Mouse (Mus musculus) neural tube, embryonic 13.5 days (tissue): ENCODE data around the gene Rplp1. TPM values are rescaled to one million over a fixed set of nuclear protein-coding genes. Genes with fewer than 3 reads are reported as not detected.

Source experiments
- ATAC-seq: fragments of 200-750 bp; cut with Nextera tagmentation; 2 replicates; pipeline ENCODE4 v1.8.0; 2017; ENCODE audit warnings: low read depth, mild to moderate bottlenecking, moderate TSS enrichment, moderate library complexity
- H3K27ac ChIP-seq: fragments of 300-500 bp; sonication (generic); replicated peaks from 2 replicates; pipeline ENCODE4 v1.5.1; 2015; ENCODE audit warnings: moderate library complexity, mild to moderate bottlenecking, inconsistent platforms
- H3K27me3 ChIP-seq: fragments of 300-500 bp; sonication (generic); 2 replicates; pipeline ENCODE4 v1.6.1; 2015; ENCODE audit warnings: mild to moderate bottlenecking, inconsistent platforms
- H3K36me3 ChIP-seq: fragments of 300-500 bp; sonication (generic); 2 replicates; pipeline ENCODE4 v1.6.1; 2015; ENCODE audit warnings: mild to moderate bottlenecking, inconsistent platforms
- H3K4me1 ChIP-seq: fragments of 300-500 bp; sonication (generic); replicated peaks from 2 replicates; pipeline ENCODE4 v1.6.1; 2015; ENCODE audit warnings: inconsistent platforms
- H3K4me2 ChIP-seq: fragments of 300-500 bp; sonication (generic); 2 replicates; pipeline ENCODE4 v1.6.1; 2015; ENCODE audit warnings: inconsistent platforms, mild to moderate bottlenecking, moderate library complexity
- H3K4me3 ChIP-seq: fragments of 300-500 bp; sonication (generic); 2 replicates; pipeline ENCODE4 v1.5.1; 2015; ENCODE audit warnings: mild to moderate bottlenecking, inconsistent platforms
- H3K9ac ChIP-seq: fragments of 300-500 bp; sonication (generic); 2 replicates; pipeline ENCODE4 v1.6.1; 2015; ENCODE audit warnings: moderate library complexity, mild to moderate bottlenecking, inconsistent platforms
- H3K9me3 ChIP-seq: fragments of 300-500 bp; sonication (generic); 2 replicates; pipeline ENCODE4 v1.6.1; 2016; ENCODE audit warnings: inconsistent platforms
- WGBS: fragments of 180-500 bp; shearing (Covaris S2); methylation state at CpG from one replicate; pipeline ENCODE4 v1.1.7; 2015; 5-methylcytosine and 5-hydroxymethylcytosine counted together
- polyA plus RNA-seq: library from polyadenylated mRNA; unstranded; fragments of >200 nt; fragmentation: Nextera tagmentation; extraction: Ambion mirVana; gene quantifications from 2 replicates; pipeline ENCODE4 v1.2.1, GENCODE M21; 2015

Gene Rplp1
- polyA plus RNA-seq, 1 experiment from 2014 or later = 981 TPM

DNA sequence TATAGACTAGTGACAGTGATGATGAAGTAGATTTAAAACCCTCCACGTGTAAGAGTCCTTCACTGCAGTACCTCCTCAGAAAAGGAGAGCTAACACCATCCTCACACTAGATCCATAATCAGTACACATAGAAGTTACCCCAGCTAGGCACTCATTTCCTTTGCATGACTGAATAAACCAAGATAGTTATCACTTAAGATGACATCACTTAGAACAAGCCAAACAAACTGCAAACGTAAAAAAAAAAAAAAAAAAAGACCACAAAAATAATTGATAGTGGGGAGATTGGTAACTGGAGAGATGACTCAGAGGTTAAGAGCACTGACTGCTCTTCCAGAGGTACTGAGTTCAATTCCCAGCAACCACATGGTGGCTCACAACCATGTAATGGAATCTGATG lies 19.0 kb upstream of the Rplp1 start:
- no peak for ATAC-seq

GRCm38 (mm10) chr9:61932009-61932408 lies 17.7 kb upstream of the Rplp1 start:
- no peaks in the 10 kb centered on the region for H3K27me3 ChIP-seq
- no peaks in the 10 kb centered on the region for H3K4me1 ChIP-seq
- H3K36me3 ChIP-seq = peaks cover 22% of the 10 kb centered on the region
- no peak overlapping the region for H3K9ac ChIP-seq
- H3K27ac ChIP-seq = no peak overlapping the region
- 97% methylated on average over 3 of the region's 3 CpGs for WGBS
- H3K4me2 ChIP-seq = no peak overlapping the region
- no peak overlapping the region for H3K4me3 ChIP-seq
- ATAC-seq = no peak
- no peaks in the 10 kb centered on the region for H3K9me3 ChIP-seq

More for the DNA sequence above, 19.0 kb upstream of the Rplp1 start:
- no peaks in the 10 kb centered on the region for H3K4me1 ChIP-seq
- no peak overlapping the region for H3K9ac ChIP-seq
- 81% methylated on average over 2 of the region's 2 CpGs for WGBS
- peaks cover 19% of the 10 kb centered on the region for H3K36me3 ChIP-seq
- no peaks in the 10 kb centered on the region for H3K27me3 ChIP-seq
- H3K27ac ChIP-seq = no peak overlapping the region
- H3K4me2 ChIP-seq = no peak overlapping the region
- H3K9me3 ChIP-seq = no peaks in the 10 kb centered on the region
- no peak overlapping the region for H3K4me3 ChIP-seq

GRCm38 (mm10) chr9:61925086-61925660 lies 10.8 kb upstream of the Rplp1 start:
- Histone ChIP-seq H3K36me3 (peaks cover 15% of the 10 kb centered on the region; the same call in 1 of the 2 replicates), H3K4me3 (no peak overlapping the region), H3K9ac (no peak overlapping the region), H3K4me1 (no peaks in the 10 kb centered on the region), H3K4me2 (no peak overlapping the region), H3K9me3 (no peaks in the 10 kb centered on the region), H3K27ac (no peak overlapping the region), H3K27me3 (no peaks in the 10 kb centered on the region)
- no peak for ATAC-seq
- WGBS = 93% methylated on average over 10 of the region's 10 CpGs

- WGBS = 95% methylated on average over 6 of the region's 6 CpGs
- H3K27me3 ChIP-seq = no peaks in the 10 kb centered on the region
- no peak overlapping the region for H3K4me2 ChIP-seq
- no peak overlapping the region for H3K27ac ChIP-seq
- no peaks in the 10 kb centered on the region for H3K9me3 ChIP-seq
- no peak overlapping the region for H3K9ac ChIP-seq
- H3K4me3 ChIP-seq = no peak overlapping the region
- ATAC-seq = no peak
- H3K4me1 ChIP-seq = peaks cover 2% of the 10 kb centered on the region; the same call in 1 of the 2 replicates
- peaks cover 9% of the 10 kb centered on the region; the same call in 1 of the 2 replicates for H3K36me3 ChIP-seq
Measured at GRCm38 (mm10) chr9:61920331-61920730, 6.0 kb upstream of the Rplp1 start.

- no peak overlapping the region for H3K9ac ChIP-seq
- 96% methylated on average over 5 of the region's 5 CpGs for WGBS
- no peak for ATAC-seq
Measured at GRCm38 (mm10) chr9:61919464-61919863, 5.1 kb upstream of the Rplp1 start.

GRCm38 (mm10) chr9:61917436-61917835 lies 3.1 kb upstream of the Rplp1 start:
- 95% methylated on average over 6 of the region's 6 CpGs for WGBS
- H3K4me3 ChIP-seq = no peak overlapping the region
- no peak for ATAC-seq
- H3K36me3 ChIP-seq = peaks cover 13% of the 10 kb centered on the region
- no peak overlapping the region for H3K4me2 ChIP-seq
- H3K27ac ChIP-seq = no peak overlapping the region
- H3K9me3 ChIP-seq = no peaks in the 10 kb centered on the region
- no peaks in the 10 kb centered on the region for H3K27me3 ChIP-seq
- H3K9ac ChIP-seq = no peak overlapping the region
- peaks cover 22% of the 10 kb centered on the region for H3K4me1 ChIP-seq

More at GRCm38 (mm10) chr9:61919464-61919863, 5.1 kb upstream of the Rplp1 start:
- Histone ChIP-seq H3K4me3 (no peak overlapping the region), H3K4me2 (no peak overlapping the region), H3K27me3 (no peaks in the 10 kb centered on the region), H3K9me3 (no peaks in the 10 kb centered on the region), H3K36me3 (peaks cover 5% of the 10 kb centered on the region; the same call in 1 of the 2 replicates), H3K27ac (no peak overlapping the region), H3K4me1 (peaks cover 7% of the 10 kb centered on the region; the same call in 1 of the 2 replicates)

GRCm38 (mm10) chr9:61916986-61917385 lies 2.6 kb upstream of the Rplp1 start:
- Histone ChIP-seq H3K9ac (no peak overlapping the region), H3K4me2 (no peak overlapping the region), H3K4me1 (peaks cover 26% of the 10 kb centered on the region), H3K4me3 (no peak overlapping the region), H3K9me3 (no peaks in the 10 kb centered on the region), H3K27me3 (no peaks in the 10 kb centered on the region), H3K36me3 (peaks cover 14% of the 10 kb centered on the region), H3K27ac (no peak overlapping the region)
- WGBS = 90% methylated on average over 3 of the region's 3 CpGs
- ATAC-seq = no peak

GRCm38 (mm10) chr9:61915393-61916005 lies 1.2 kb upstream of the Rplp1 start:
- Histone ChIP-seq H3K36me3 (peaks cover 27% of the 10 kb centered on the region), H3K27me3 (no peaks in the 10 kb centered on the region), H3K4me2 (peak overlapping the region; percentile 95), H3K4me1 (peaks cover 33% of the 10 kb centered on the region), H3K9ac (peak overlapping the region; percentile 74), H3K9me3 (no peaks in the 10 kb centered on the region), H3K27ac (peak overlapping the region; percentile 95), H3K4me3 (peak overlapping the region; percentile 97)
- ATAC-seq = no peak
- WGBS = 45% methylated on average over 4 of the region's 4 CpGs

DNA sequence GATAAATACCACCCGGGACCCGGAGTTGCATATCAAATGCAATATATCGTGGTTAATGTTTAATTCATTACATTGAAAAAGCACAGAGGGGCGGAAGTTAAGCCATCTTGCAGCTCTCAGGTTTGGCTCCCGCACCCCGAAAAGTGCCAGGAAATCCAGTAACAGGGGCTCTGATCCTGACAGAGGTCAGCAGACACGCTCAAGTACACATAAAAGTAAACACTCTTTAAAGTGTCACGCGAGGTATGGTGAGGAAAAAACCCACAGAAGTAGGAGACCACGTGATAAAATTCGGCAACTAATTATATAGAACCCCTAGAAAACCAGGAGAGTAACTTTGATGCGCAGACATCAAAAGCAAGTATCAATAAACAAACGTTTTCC lies 567 bp upstream of the Rplp1 start:
- ATAC-seq = peak; percentile 25; the same call in 1 of the 2 replicates
- peaks cover 33% of the 10 kb centered on the region for H3K4me1 ChIP-seq
- peak overlapping the region; percentile 95 for H3K27ac ChIP-seq
- H3K27me3 ChIP-seq = no peaks in the 10 kb centered on the region
- H3K36me3 ChIP-seq = peaks cover 27% of the 10 kb centered on the region
- WGBS = 5% methylated on average over 13 of the region's 13 CpGs
- H3K9ac ChIP-seq = peak overlapping the region; percentile 74
- peak overlapping the region; percentile 97 for H3K4me3 ChIP-seq
- no peaks in the 10 kb centered on the region for H3K9me3 ChIP-seq
- H3K4me2 ChIP-seq = peak overlapping the region; percentile 95

DNA sequence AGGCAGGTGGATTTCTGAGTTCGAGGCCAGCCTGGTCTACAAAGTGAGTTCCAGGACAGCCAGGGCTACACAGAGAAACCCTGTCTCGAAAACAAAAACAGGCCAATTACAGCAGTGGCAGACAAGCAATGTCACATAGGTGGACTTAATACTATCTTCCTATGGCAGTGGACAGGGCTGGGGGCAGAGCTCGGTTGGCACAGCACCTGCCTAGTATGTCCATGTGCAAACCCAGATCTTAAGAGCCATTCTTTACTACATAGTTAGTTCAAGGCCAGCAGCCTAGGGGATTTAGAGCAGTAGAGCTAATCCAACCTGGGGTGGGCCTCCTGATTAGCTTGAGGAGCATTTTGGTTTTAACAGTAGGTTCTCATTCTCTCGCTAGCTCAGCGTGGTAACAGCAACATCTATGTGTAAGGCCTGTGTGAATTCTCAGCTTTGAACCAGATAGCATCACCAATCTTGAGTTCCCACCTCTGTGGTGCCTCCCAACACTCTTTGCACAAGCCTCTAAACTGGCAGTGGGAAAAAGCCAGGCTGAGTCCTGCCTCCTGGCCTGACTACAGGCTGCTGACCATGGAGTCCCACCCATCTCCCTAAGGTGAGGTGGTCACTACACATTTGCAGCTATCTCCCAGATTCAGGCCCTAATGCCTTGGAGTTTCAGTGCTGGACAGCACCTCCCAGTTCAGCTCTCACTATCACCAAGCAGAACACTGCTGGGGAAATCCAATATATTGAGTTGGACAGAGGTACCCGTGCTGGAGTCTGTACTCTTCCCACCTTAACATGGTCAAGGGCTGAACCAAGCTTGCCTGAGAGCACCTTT lies 2.8 kb downstream of the Rplp1 start:
- ATAC-seq = no peak
- Histone ChIP-seq H3K9me3 (no peaks in the 10 kb centered on the region), H3K27me3 (no peaks in the 10 kb centered on the region), H3K4me1 (peaks cover 33% of the 10 kb centered on the region), H3K27ac (no peak overlapping the region), H3K9ac (no peak overlapping the region), H3K36me3 (peaks cover 27% of the 10 kb centered on the region), H3K4me3 (no peak overlapping the region), H3K4me2 (no peak overlapping the region)
- 57% methylated on average over 6 of the region's 6 CpGs for WGBS

- 42% methylated on average over 20 of the region's 20 CpGs for WGBS
- Histone ChIP-seq H3K4me3 (no peak overlapping the region), H3K27ac (no peak overlapping the region), H3K9me3 (no peaks in the 10 kb centered on the region), H3K4me1 (peaks cover 33% of the 10 kb centered on the region), H3K4me2 (no peak overlapping the region), H3K9ac (no peak overlapping the region), H3K36me3 (peaks cover 27% of the 10 kb centered on the region), H3K27me3 (no peaks in the 10 kb centered on the region)
- ATAC-seq = no peak
Measured at GRCm38 (mm10) chr9:61910526-61911256, 3.7 kb downstream of the Rplp1 start.

DNA sequence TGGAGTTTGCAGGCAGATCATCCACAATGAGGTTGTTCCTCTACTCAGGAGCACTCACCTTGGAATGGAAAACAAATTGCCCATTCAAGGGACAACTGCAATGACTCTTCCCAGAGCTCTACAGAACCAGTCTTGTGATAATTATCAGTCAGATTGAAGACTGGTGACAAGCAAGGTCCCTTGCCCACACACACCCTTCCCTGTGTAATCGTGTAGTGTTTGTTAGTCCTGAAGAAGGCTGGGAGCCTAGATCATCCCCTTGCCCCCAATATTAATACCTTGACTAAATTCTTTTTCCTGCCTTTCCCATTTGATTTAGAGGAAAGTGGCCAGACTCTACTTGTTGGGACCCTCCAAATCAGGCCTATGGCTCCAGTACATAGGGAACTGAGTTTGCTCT lies 4.7 kb downstream of the Rplp1 start:
- Histone ChIP-seq H3K36me3 (peaks cover 27% of the 10 kb centered on the region), H3K27ac (no peak overlapping the region), H3K4me1 (peaks cover 26% of the 10 kb centered on the region), H3K27me3 (no peaks in the 10 kb centered on the region), H3K9ac (no peak overlapping the region), H3K4me2 (no peak overlapping the region), H3K9me3 (no peaks in the 10 kb centered on the region), H3K4me3 (no peak overlapping the region)
- 94% methylated on average over 1 of the region's 1 CpGs for WGBS
- no peak for ATAC-seq
